Mouse (Mus musculus) liver, postnatal 0 days (tissue): Measurements from ENCODE around the gene Etaa1. TPM values are rescaled to one million over a fixed set of nuclear protein-coding genes. Genes with fewer than 3 reads are reported as not detected.
A peak's percentile ranks its signal among the peaks of the same experiment; 100 is the strongest.

Experiments
- ATAC-seq: fragments of 200-750 bp; cut with Nextera tagmentation; 2 replicates; pipeline ENCODE4 v1.8.0; 2017; ENCODE audit warnings: mild to moderate bottlenecking, moderate library complexity
- DNase-seq: peaks from one replicate; pipeline ENCODE4 v3.0.0-alpha.2; 2016
- H3K27ac ChIP-seq: fragments of 300-500 bp; sonication (generic); 2 replicates; pipeline ENCODE4 v1.5.1; 2014; ENCODE audit warnings: antibody characterized with exemption, moderate library complexity, mild to moderate bottlenecking, low read depth
- H3K27me3 ChIP-seq: fragments of 300-500 bp; sonication (generic); 2 replicates; pipeline ENCODE4 v1.6.1; 2014; ENCODE audit warnings: low read length, control low read depth, mixed read lengths; ENCODE audit not compliant: insufficient read depth
- H3K36me3 ChIP-seq: fragments of 300-500 bp; sonication (generic); replicated peaks from 2 replicates; pipeline ENCODE4 v1.6.1; 2014; ENCODE audit warnings: mild to moderate bottlenecking, control low read depth, low read length, moderate library complexity, mixed read lengths; ENCODE audit not compliant: insufficient read depth
- H3K4me1 ChIP-seq: fragments of 300-500 bp; sonication (generic); 2 replicates; pipeline ENCODE4 v1.6.1; 2014; ENCODE audit warnings: antibody characterized with exemption, mild to moderate bottlenecking, control low read depth; ENCODE audit not compliant: insufficient read depth
- H3K4me2 ChIP-seq: fragments of 300-500 bp; sonication (generic); 2 replicates; pipeline ENCODE4 v1.6.1; 2014; ENCODE audit warnings: low read depth, mild to moderate bottlenecking, low read length, moderate library complexity, mixed read lengths
- H3K4me3 ChIP-seq: fragments of 300-500 bp; sonication (generic); 2 replicates; pipeline ENCODE4 v1.5.1; 2014; ENCODE audit warnings: low read depth, low read length
- H3K9ac ChIP-seq: fragments of 300-500 bp; sonication (generic); replicated peaks from 2 replicates; pipeline ENCODE4 v1.6.1; 2014; ENCODE audit warnings: mild to moderate bottlenecking, moderate library complexity
- H3K9me3 ChIP-seq: fragments of 300-500 bp; sonication (generic); 2 replicates; pipeline ENCODE4 v1.6.1; 2016; ENCODE audit warnings: mild to moderate bottlenecking, control low read depth, low read length, mixed read lengths
- CTCF ChIP-seq: sonication (generic); IDR thresholded peaks from 2 replicates; pipeline ENCODE4 v1.5.1; 2016; ENCODE audit warnings: antibody characterized with exemption, low read depth
- EP300 ChIP-seq: IDR thresholded peaks from 2 replicates; pipeline ENCODE4 v1.6.1; 2016; ENCODE audit warnings: antibody characterized with exemption, low read depth, mild to moderate bottlenecking
- WGBS: fragments of 180-500 bp; shearing (Covaris S2); extraction: QIAGEN DNeasy Blood & Tissue Kit; methylation state at CpG from one replicate; pipeline ENCODE4 v1.1.7; 2014; ENCODE audit not compliant: insufficient replicate concordance; 5-methylcytosine and 5-hydroxymethylcytosine counted together
- polyA plus RNA-seq: library from polyadenylated mRNA; unstranded; fragments of >200 nt; fragmentation: Nextera tagmentation; extraction: Ambion mirVana; gene quantifications from 2 replicates; pipeline ENCODE4 v1.2.1, GENCODE M21; 2015

Gene Etaa1
- polyA plus RNA-seq, result 3.1 TPM in 2 replicates

- 2% methylated on average over 66 of the region's 69 CpGs for WGBS
- H3K4me2 ChIP-seq, result peak within 1 kb of the TSS; percentile 68
- TF ChIP-seq CTCF, result no peak
- no peak for TF ChIP-seq EP300
- DNase-seq (peak; percentile 94), ATAC-seq (peak; percentile 99)
- H3K9me3 ChIP-seq, result no peaks in the 10 kb centered on the region
- peak within 1 kb of the TSS; percentile 78 for H3K4me3 ChIP-seq
- H3K27me3 ChIP-seq, result no peaks in the 10 kb centered on the region
- peak within 1 kb of the TSS; percentile 81 for H3K9ac ChIP-seq
- peaks cover 2% of the 10 kb centered on the region; the same call in 1 of the 2 replicates for H3K4me1 ChIP-seq
- H3K27ac ChIP-seq, result peak within 1 kb of the TSS; percentile 84
- H3K36me3 ChIP-seq, result peaks cover 22% of the 10 kb centered on the region
Observed at GRCm38 (mm10) chr11:17953231-17954134, at the start of gene Etaa1. Etaa1 (minus strand) TSS chr11:17953875.

- TF ChIP-seq CTCF, result no peak
- no peak for TF ChIP-seq EP300
- Histone ChIP-seq H3K4me3 (no peak overlapping the region), H3K4me1 (no peaks in the 10 kb centered on the region), H3K9ac (no peak overlapping the region), H3K9me3 (no peaks in the 10 kb centered on the region), H3K27ac (no peak overlapping the region), H3K36me3 (no peaks in the 10 kb centered on the region), H3K27me3 (no peaks in the 10 kb centered on the region), H3K4me2 (no peak overlapping the region)
- ATAC-seq, result no peak
- DNase-seq, result no peak
- 86% methylated on average over 3 of the region's 3 CpGs for WGBS
Observed at GRCm38 (mm10) chr11:17994151-17994550, 40.5 kb upstream of the Etaa1 start.

DNA sequence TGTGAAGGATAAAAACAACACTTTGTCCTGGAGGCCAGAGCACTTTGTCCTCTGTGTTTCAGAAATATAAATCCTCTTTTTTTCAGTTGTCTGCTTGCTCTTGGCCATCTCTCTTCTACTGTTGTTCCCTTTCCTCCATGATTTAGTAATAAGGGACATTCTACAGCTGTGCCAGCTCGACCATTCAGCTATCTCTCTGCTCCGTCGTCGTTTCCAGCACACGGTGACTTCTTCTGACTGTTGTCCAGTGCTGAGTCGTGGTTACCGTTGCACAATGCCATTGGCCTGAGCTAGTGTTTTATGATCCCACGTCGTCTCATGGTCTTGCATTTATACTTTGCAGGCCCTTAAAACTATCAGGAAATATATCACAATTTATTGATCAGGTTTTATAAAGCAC is 38.6 kb upstream of the Etaa1 start:
- Histone ChIP-seq H3K9me3 (no peaks in the 10 kb centered on the region), H3K9ac (no peak overlapping the region), H3K27ac (no peak overlapping the region), H3K4me1 (no peaks in the 10 kb centered on the region), H3K4me2 (no peak overlapping the region), H3K4me3 (no peak overlapping the region), H3K27me3 (no peaks in the 10 kb centered on the region), H3K36me3 (no peaks in the 10 kb centered on the region)
- TF ChIP-seq EP300, result no peak
- no peak for TF ChIP-seq CTCF
- no peak for DNase-seq
- no peak for ATAC-seq
- WGBS, result 70% methylated on average over 9 of the region's 9 CpGs

DNA sequence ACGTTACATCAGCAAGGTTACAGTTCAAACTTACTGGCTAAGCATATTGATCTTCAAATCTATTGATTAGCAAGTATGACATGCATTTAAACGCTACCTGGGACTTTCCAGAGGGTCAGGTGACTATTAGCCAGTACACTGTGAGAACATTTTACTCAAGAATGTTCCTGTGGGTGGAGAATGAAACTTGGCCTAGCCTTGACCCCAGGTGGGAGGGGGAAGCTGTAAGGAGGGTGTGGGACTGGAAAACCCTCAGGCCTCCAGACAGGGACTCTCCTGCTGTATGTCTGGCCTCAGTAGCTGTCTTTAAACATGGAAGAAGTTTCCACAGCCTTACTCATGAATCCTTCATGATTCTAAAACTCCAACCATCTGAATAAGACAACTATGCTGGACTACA is 29.7 kb upstream of the Etaa1 start:
- H3K9ac ChIP-seq, result no peak overlapping the region
- no peaks in the 10 kb centered on the region for H3K9me3 ChIP-seq
- no peaks in the 10 kb centered on the region for H3K4me1 ChIP-seq
- H3K27me3 ChIP-seq, result no peaks in the 10 kb centered on the region
- no peaks in the 10 kb centered on the region for H3K36me3 ChIP-seq
- H3K27ac ChIP-seq, result no peak overlapping the region
- DNase-seq, result no peak
- no peak for ATAC-seq
- TF ChIP-seq EP300, result no peak
- no peak for TF ChIP-seq CTCF
- 50% methylated on average over 2 of the region's 2 CpGs for WGBS
- H3K4me2 ChIP-seq, result no peak overlapping the region
- no peak overlapping the region for H3K4me3 ChIP-seq

DNA sequence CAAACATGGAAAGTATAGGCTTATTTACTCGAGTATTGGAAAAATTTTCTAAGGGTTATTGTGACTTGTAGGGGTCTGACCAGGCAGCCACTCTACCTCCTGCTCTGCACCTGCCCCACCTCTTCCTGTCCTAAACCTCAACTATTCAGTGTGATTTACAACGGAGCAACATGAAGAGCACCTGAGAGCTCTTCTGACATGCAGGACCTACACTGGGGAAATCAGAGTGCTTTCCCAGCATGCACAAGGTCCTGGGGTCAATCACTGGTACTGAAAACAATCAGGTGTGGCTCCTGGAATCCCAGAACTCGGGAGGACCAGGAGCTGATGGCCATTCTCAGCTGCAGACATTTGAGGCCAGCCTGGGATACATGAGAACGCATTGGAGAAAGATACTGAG is 27.6 kb upstream of the Etaa1 start:
- Histone ChIP-seq H3K9ac (no peak overlapping the region), H3K9me3 (no peaks in the 10 kb centered on the region), H3K36me3 (no peaks in the 10 kb centered on the region), H3K4me2 (no peak overlapping the region), H3K4me1 (no peaks in the 10 kb centered on the region), H3K4me3 (no peak overlapping the region), H3K27me3 (no peaks in the 10 kb centered on the region), H3K27ac (no peak overlapping the region)
- TF ChIP-seq EP300 (no peak), CTCF (no peak)
- ATAC-seq (no peak), DNase-seq (no peak)
- 62% methylated on average over 4 of the region's 4 CpGs for WGBS

- no peaks in the 10 kb centered on the region for H3K36me3 ChIP-seq
- H3K9ac ChIP-seq, result no peak overlapping the region
- H3K4me2 ChIP-seq, result no peak overlapping the region
- no peak for DNase-seq
- TF ChIP-seq EP300, result no peak
- TF ChIP-seq CTCF, result no peak
- 53% methylated on average over 3 of the region's 3 CpGs for WGBS
- H3K4me1 ChIP-seq, result no peaks in the 10 kb centered on the region
- no peaks in the 10 kb centered on the region for H3K27me3 ChIP-seq
- H3K4me3 ChIP-seq, result no peak overlapping the region
- H3K9me3 ChIP-seq, result no peaks in the 10 kb centered on the region
- H3K27ac ChIP-seq, result no peak overlapping the region
- ATAC-seq, result no peak
Observed at GRCm38 (mm10) chr11:17975581-17975980, 21.9 kb upstream of the Etaa1 start.
